Mouse (Mus musculus) cerebellum, adult 2 months (tissue): ENCODE results near the gene Timp4.

ENCODE experiments used
- CTCF ChIP-seq: fragments of 200-500 bp; IDR thresholded peaks from 2 replicates; pipeline ENCODE4 v1.5.1; 2011; ENCODE audit warnings: low read depth, mild to moderate bottlenecking, control low read depth, low read length, moderate library complexity, borderline replicate concordance; ENCODE audit not compliant: insufficient read depth
- POLR2A ChIP-seq: fragments of 200-500 bp; IDR thresholded peaks from 2 replicates; pipeline ENCODE4 v1.6.1; 2011; ENCODE audit warnings: low read length, control low read depth, borderline replicate concordance; ENCODE audit not compliant: insufficient read depth

- no peak for TF ChIP-seq CTCF
- TF ChIP-seq POLR2A, result no peak
Observed at GRCm38 (mm10) chr6:115269561-115269960, 17.6 kb upstream of the Timp4 start.
